Mouse (Mus musculus): ENCODE data around the gene Rsc1a1. TPM values are rescaled to one million over a fixed set of nuclear protein-coding genes. Genes with fewer than 3 reads are reported as not detected.

The Rsc1a1 gene
- polyA plus RNA-seq, 1 experiment = 5.6 TPM

- Histone ChIP-seq H3K27ac (ENCODE audit: insufficient read depth, low read depth, low read length) (peak within 1 kb of the TSS; percentile 85), H3K4me3 (ENCODE audit: insufficient read depth, low read length) (peak within 1 kb of the TSS; percentile 83), H3K4me1 (ENCODE audit: control insufficient read depth, insufficient read depth, low read length) (peaks cover 46% of the 10 kb centered on the region)
- TF ChIP-seq POLR2A (IDR thresholded peaks at IDR 0.05; ENCODE audit: borderline replicate concordance, low read depth, low read length) (no peak), CTCF (IDR thresholded peaks at IDR 0.05; ENCODE audit: low read depth, low read length) (no peak)
Measured at GRCm38 (mm10) chr4:141722731-141723672, 37.6 kb upstream of the Rsc1a1 start, which contains the start of gene Ddi2. Gene Ddi2 (minus strand): TSS chr4:141723419.

DNA sequence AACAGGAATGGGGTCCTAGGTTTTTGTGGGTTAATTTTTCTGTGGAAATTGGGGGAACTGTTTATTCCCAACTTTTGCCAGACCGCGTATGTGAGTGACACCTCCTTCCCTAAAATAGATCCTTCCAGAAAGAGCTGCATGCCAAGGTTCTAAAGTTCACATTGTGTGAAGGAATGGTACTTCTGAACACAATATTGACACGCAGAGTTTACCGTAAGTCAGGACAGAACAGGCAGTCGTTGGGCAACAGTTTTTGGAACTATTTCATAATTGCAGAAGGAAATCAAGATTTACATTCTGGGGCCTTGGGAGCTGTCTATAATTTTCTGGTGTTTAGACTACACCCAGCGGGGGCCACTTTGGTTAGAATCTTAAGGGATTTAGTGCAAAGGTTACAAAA, 36.6 kb upstream of the Rsc1a1 start:
- Histone ChIP-seq H3K4me3 (ENCODE audit: insufficient read depth, low read length) (peak overlapping the region; percentile 83), H3K27ac (ENCODE audit: insufficient read depth, low read depth, low read length) (peak overlapping the region; percentile 85), H3K4me1 (ENCODE audit: control insufficient read depth, insufficient read depth, low read length) (peaks cover 49% of the 10 kb centered on the region)
- no peak for TF ChIP-seq POLR2A (IDR thresholded peaks at IDR 0.05; ENCODE audit: borderline replicate concordance, low read depth, low read length)
- no peak for TF ChIP-seq CTCF (IDR thresholded peaks at IDR 0.05; ENCODE audit: low read depth, low read length)

- Histone ChIP-seq H3K4me3 (ENCODE audit: insufficient read depth, low read length) (peak overlapping the region; percentile 83), H3K27ac (ENCODE audit: insufficient read depth, low read depth, low read length) (peak overlapping the region; percentile 85), H3K4me1 (ENCODE audit: control insufficient read depth, insufficient read depth, low read length) (peaks cover 58% of the 10 kb centered on the region)
- TF ChIP-seq POLR2A (IDR thresholded peaks at IDR 0.05; ENCODE audit: borderline replicate concordance, low read depth, low read length) (no peak), CTCF (IDR thresholded peaks at IDR 0.05; ENCODE audit: low read depth, low read length) (no peak)
Measured at GRCm38 (mm10) chr4:141720761-141721523, 35.5 kb upstream of the Rsc1a1 start.

GRCm38 (mm10) chr4:141719304-141719703, 33.9 kb upstream of the Rsc1a1 start:
- H3K27ac ChIP-seq (ENCODE audit: insufficient read depth, low read depth, low read length) = peak overlapping the region; percentile 85
- TF ChIP-seq POLR2A (IDR thresholded peaks at IDR 0.05; ENCODE audit: borderline replicate concordance, low read depth, low read length) (no peak), CTCF (IDR thresholded peaks at IDR 0.05; ENCODE audit: low read depth, low read length) (no peak)
- peak overlapping the region; percentile 10; the same call in 1 of the 2 replicates for H3K4me3 ChIP-seq (ENCODE audit: insufficient read depth, low read length)
- H3K4me1 ChIP-seq (ENCODE audit: control insufficient read depth, insufficient read depth, low read length) = peaks cover 63% of the 10 kb centered on the region

- no peak overlapping the region for H3K4me3 ChIP-seq (ENCODE audit: insufficient read depth, low read length)
- TF ChIP-seq POLR2A (IDR thresholded peaks at IDR 0.05; ENCODE audit: borderline replicate concordance, low read depth, low read length) = no peak
- TF ChIP-seq CTCF (IDR thresholded peaks at IDR 0.05; ENCODE audit: low read depth, low read length) = no peak
- peaks cover 71% of the 10 kb centered on the region for H3K4me1 ChIP-seq (ENCODE audit: control insufficient read depth, insufficient read depth, low read length)
- H3K27ac ChIP-seq (ENCODE audit: insufficient read depth, low read depth, low read length) = no peak overlapping the region
Measured at GRCm38 (mm10) chr4:141717633-141718032, 32.2 kb upstream of the Rsc1a1 start.

DNA sequence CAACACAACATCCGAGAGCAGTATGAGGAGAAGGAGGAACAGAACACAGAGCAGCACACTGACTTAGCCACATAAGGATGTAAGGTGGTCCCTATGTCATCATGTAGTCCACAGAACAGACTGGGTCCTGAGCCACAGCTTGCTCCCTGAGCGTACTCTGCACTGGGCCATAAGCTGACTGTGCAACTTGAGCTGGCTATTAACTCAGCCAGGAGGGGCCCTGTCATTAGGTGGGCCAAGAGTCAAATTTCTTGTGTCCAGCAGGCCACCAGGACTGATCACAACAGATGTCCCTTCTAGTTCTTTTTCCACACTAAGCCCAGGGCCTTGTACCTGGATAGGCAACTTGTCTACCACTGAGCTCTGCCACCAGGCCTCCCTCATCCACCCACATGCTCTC, 29.6 kb upstream of the Rsc1a1 start:
- TF ChIP-seq POLR2A (IDR thresholded peaks at IDR 0.05; ENCODE audit: borderline replicate concordance, low read depth, low read length) (no peak), CTCF (IDR thresholded peaks at IDR 0.05; ENCODE audit: low read depth, low read length) (no peak)
- Histone ChIP-seq H3K4me1 (ENCODE audit: control insufficient read depth, insufficient read depth, low read length) (peaks cover 66% of the 10 kb centered on the region), H3K27ac (ENCODE audit: insufficient read depth, low read depth, low read length) (no peak overlapping the region), H3K4me3 (ENCODE audit: insufficient read depth, low read length) (no peak overlapping the region)

DNA sequence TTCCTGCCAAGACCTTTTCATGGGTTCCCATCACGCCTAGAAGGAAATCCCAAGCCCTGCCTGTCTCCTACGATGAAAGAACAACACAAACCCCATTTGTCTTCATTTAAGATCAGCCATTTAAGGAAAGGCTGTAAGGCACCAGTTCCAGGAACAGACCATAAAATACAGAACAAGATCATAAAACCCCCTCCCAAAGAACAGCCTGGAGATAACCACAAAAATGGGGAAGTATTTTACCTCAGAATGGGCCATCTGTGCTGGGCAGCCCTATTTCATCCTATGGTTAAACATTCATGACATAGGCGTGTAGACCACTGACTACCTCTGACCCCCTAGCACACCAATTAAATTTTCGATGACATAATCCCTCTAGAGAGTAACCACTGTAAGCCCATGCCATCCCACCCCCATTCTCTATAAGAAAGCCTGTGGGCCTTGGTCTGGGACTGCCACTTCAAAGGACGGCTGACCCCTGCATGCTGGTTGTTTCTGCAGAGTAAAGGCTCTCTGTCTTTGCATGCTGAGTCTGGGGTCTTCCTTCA, 28.3 kb upstream of the Rsc1a1 start:
- no peak for TF ChIP-seq CTCF (IDR thresholded peaks at IDR 0.05; ENCODE audit: low read depth, low read length)
- TF ChIP-seq POLR2A (IDR thresholded peaks at IDR 0.05; ENCODE audit: borderline replicate concordance, low read depth, low read length) = no peak
- no peak overlapping the region for H3K4me3 ChIP-seq (ENCODE audit: insufficient read depth, low read length)
- peak overlapping the region; percentile 13; the same call in 1 of the 2 replicates for H3K27ac ChIP-seq (ENCODE audit: insufficient read depth, low read depth, low read length)

GRCm38 (mm10) chr4:141711250-141711649, 25.9 kb upstream of the Rsc1a1 start:
- Histone ChIP-seq H3K27ac (ENCODE audit: insufficient read depth, low read depth, low read length) (no peak overlapping the region), H3K4me1 (ENCODE audit: control insufficient read depth, insufficient read depth, low read length) (peaks cover 44% of the 10 kb centered on the region), H3K4me3 (ENCODE audit: insufficient read depth, low read length) (no peak overlapping the region)
- TF ChIP-seq CTCF (IDR thresholded peaks at IDR 0.05; ENCODE audit: low read depth, low read length) (no peak), POLR2A (IDR thresholded peaks at IDR 0.05; ENCODE audit: borderline replicate concordance, low read depth, low read length) (no peak)

More for the DNA sequence above, 28.3 kb upstream of the Rsc1a1 start:
- peaks cover 59% of the 10 kb centered on the region for H3K4me1 ChIP-seq (ENCODE audit: control insufficient read depth, insufficient read depth, low read length)

DNA sequence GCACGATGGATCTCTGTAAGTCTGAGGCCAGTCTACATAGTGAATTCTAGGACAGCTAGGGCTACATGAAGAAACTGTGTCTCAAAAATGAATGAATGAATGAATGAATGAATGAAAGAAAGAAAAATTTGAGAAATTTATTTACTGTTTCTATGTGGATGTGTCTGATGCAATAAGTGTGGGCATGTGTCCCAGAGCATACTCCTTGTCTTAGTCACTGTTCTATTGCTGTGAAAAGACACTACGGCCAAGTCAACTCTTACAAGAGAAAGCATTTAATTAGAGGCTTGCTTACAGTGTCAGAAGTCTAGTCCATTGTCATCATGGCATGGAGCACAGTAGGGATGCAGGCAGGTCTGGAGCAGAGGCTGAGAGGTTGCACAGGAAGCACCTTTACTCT, 23.6 kb upstream of the Rsc1a1 start:
- Histone ChIP-seq H3K4me3 (ENCODE audit: insufficient read depth, low read length) (no peak overlapping the region), H3K27ac (ENCODE audit: insufficient read depth, low read depth, low read length) (no peak overlapping the region), H3K4me1 (ENCODE audit: control insufficient read depth, insufficient read depth, low read length) (peaks cover 22% of the 10 kb centered on the region)
- TF ChIP-seq POLR2A (IDR thresholded peaks at IDR 0.05; ENCODE audit: borderline replicate concordance, low read depth, low read length) (no peak), CTCF (IDR thresholded peaks at IDR 0.05; ENCODE audit: low read depth, low read length) (no peak)
